Mouse (Mus musculus) common myeloid progenitor, adult 5-6 weeks (primary cell): ENCODE measurements at regions not wholly inside any gene's neighbourhood (a gene's known extent, or its start where the extent isn't known, plus 50 kb on each side); places are given as distances from the start of the nearest gene placed in this dataset.

Experiments used
- ATAC-seq: replicated peaks from 2 replicates; pipeline ENCODE4 v1.8.0; 2016; ENCODE audit warnings: low read depth, mild to moderate bottlenecking, moderate TSS enrichment, inconsistent platforms; ENCODE audit not compliant: poor library complexity, severe bottlenecking

DNA sequence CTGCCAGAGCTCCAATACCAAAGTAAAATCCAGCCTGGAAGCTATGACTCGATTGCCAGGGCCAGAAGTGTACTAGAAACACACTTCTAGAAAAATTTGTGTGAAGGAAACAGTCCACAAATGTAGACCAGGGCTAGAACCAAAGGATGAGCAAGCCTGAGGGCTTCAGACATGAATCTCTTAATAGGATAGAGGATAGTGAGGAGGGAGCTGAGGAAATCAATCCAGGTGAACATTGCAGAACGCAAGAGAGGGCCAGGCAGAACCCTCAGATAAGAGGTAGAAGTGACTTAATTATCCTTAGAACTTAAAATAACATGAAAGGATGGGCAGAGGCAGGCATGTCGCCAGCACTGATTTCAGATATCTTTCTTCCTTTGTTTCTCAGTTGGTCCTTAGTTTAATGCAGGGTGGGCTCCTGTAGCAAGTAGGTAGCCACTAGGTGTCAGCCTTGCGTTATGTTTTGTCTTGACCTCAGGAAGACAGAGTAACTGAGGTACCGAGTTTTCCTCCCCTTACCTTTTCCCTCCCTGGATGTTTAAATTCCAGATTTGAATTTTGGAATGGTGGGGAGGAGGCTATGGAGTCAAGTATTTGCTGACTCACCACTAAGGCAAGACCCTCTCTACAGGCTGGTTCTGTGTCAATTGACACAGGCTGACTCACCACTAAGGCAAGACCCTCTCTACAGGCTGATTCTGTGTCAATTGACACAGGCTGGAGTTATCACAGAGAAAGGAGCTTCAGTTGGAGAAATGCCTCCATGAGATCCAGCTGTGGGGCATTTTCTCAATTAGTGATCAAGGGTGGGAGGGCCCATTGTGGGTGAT, 52.2 kb upstream of the Cp start:
- peak; percentile 96 for ATAC-seq
